Mouse (Mus musculus): ENCODE measurements around the gene Tmem211.

DNA sequence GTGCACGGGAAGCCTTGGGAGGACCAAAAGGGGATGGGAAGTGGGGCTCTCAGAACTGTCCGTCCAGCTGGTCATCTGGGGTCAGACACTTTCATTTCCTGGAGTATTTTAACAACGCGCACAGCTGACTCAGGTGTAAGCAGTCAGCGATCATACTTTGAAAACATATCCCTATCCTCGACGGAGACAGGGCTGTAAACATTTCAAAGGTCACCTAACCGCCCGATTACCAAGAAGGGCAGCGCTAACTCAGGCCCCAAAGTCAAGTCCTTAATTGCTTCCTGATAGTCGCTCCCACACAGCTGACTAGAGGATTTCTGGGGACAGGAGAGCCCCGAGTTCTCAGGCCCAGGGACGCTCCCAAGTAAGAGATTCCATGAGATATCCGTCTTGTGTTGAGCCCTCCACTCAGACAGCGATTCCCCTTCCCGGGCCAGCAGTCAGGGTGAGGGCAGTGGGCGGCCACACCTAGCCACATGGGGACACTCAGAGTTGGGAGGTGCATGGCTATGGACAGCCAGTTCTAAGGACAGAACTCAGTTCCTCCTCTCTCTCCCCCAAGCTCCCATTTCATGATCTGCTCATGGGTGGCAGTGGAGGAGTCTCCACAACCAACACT lies 8.0 kb upstream of the Tmem211 start:
- TF ChIP-seq CTCF (IDR thresholded peaks at IDR 0.05; ENCODE audit: low read depth) (no peak), EP300 (IDR thresholded peaks at IDR 0.05; ENCODE audit: low read depth) (no peak)
